Mouse (Mus musculus) C2C12 (cell line): ENCODE measurements around the gene Grid2ip.

ENCODE experiments used
- CTCF ChIP-seq: IDR thresholded peaks from one replicate; pipeline ENCODE4 v1.5.1; 2011; ENCODE audit not compliant: control insufficient read depth, insufficient read depth, insufficient read length
- MAX ChIP-seq: IDR thresholded peaks from one replicate; pipeline ENCODE4 v1.6.1; 2011; ENCODE audit warnings: mild to moderate bottlenecking, control low read depth
- MYOD1 ChIP-seq: IDR thresholded peaks from one replicate; pipeline ENCODE4 v1.6.1; 2011; ENCODE audit warnings: low read depth; ENCODE audit not compliant: control insufficient read depth, insufficient read length
- USF1 ChIP-seq: IDR thresholded peaks from one replicate; pipeline ENCODE4 v1.6.1; 2011; ENCODE audit warnings: low read depth, mild to moderate bottlenecking, control low read depth, moderate library complexity

DNA sequence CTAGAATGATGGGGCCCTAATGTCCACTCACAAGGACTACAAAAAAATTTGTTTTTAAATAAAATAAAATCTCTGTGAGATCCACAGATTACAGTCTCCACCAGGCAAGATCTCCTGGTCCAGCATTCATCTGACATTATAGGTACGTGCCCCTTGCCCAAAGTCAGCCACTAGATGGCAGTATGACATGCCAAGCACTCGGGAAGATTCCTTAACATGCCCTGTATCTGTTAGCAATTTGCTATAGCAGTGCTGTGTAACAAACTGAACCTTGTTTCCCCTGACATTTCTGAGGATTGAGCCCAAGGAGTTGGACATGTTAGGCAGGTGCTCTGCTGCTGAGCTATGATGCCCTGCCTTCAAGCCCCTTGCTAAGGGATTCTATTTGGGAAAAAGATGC lies 38.5 kb downstream of the Grid2ip start:
- TF ChIP-seq CTCF (peak; percentile 4), USF1 (no peak), MAX (no peak), MYOD1 (no peak)
